Mouse (Mus musculus): ENCODE measurements around the gene Cphx1.
"Not testable (repeated sequence)": the region's sequence is repeated elsewhere in the genome, so short reads cannot be mapped to it uniquely, and the experiment has no call there.

The Cphx1 gene

DNA sequence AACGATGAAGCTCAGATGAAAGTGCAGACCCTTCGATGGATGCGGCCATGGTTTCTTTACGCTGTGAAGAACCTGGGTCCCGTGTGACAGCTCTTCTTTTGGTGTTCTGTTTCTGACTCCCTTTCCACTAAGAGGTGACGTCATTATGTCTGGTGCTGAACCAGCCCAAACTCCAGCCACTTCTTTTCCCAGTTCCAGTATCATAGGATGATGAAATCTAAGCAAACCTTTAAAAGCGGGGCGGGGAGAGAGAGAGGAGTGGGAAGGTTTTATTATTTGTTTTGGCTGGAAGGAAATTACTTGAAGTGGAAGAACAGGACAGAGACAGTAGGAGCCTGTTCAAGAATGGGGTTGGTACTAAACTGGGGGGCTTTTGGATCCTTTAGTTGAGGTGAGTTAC is at the start of gene Cphx1:
Cphx1 (plus strand) TSS at position 301 of the 400 bp plus-strand sequence.
- DNase-seq (ENCODE audit: low spot score), result not testable (repeated sequence)

DNA sequence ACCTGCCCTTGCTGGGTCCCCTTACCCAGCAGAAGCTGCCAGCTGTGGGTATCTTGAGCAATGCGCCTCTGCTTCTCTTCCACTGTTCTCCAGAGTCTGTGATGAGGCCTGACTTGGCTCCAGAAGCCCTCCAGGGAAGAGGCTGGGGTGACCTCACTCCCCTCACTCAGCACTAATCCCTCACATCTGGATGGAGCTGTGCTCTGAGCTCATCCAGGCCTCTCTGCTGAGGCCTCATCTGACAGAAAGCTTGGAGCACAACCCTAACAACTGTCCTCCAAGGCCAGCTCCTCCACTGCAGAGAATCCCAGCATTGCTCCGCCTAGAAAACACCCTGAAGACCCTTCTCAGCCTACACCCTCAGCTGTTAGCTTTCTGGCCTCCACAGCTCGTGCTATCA is 43.5 kb upstream of the Cphx1 start:
- not testable (repeated sequence) for DNase-seq (ENCODE audit: low spot score)

DNA sequence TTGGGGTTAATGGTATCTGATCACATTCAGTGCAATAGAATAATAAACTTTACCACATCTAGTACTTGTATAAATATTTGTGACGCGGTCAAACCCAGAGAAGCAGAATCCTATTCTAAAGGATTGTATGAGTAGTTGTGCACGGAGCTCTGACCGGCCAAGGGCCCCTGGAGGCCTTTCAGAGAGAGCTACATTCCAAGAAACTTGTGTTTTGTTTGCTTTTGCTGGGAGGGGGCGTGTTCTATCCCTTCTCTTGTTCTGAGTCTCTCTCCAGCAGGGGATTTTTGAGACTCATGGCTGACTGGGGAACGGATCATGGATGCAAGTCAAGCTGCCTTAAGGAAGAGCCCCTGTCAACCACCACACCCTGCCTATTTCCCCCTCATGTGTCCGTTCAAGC is 42.4 kb upstream of the Cphx1 start:
- not testable (repeated sequence) for DNase-seq (ENCODE audit: low spot score)

DNA sequence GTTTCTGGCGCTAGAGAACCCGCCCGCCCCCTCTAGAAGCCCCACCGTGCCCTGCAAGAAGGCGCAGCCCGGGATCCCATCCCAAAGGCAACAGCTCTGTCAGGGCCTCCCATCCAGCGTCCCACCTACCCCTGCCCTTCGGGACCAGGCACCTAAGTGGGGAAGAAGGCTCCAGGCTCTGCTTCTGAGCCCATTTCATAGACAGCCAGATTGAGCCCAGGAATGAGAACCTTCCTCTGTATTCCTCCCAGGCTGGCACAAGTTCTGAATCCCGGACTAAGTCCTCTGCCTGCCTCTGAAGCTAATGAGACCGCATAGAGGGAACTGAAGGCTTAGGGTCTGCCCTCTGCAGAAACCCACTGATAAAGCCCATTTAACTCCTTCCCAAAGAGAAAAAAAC is 35.1 kb upstream of the Cphx1 start, which contains the start of gene Plac9a:
Plac9a (minus strand) TSS at position 101 of the 400 bp plus-strand sequence.
- not testable (repeated sequence) for DNase-seq (ENCODE audit: low spot score)

DNA sequence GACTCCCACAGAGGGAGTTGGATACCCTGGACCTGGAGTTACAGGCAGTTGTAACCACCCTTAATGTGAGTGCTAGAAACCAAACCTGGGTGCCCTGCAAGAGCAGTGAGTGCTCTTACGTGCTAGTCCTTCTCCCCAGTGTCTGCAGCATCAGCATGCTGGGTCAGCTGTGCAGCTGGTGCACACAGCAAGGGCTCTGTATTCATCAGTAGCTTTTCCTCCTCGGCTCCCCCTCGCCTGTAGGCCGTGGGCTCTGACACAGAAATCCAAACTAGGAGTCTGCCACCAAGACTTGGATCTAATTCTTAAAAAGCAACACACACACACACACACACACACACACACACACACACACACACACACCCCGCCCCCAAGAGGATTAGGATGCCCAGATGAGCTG is 32.9 kb upstream of the Cphx1 start:
- DNase-seq (ENCODE audit: low spot score), result not testable (repeated sequence)

DNA sequence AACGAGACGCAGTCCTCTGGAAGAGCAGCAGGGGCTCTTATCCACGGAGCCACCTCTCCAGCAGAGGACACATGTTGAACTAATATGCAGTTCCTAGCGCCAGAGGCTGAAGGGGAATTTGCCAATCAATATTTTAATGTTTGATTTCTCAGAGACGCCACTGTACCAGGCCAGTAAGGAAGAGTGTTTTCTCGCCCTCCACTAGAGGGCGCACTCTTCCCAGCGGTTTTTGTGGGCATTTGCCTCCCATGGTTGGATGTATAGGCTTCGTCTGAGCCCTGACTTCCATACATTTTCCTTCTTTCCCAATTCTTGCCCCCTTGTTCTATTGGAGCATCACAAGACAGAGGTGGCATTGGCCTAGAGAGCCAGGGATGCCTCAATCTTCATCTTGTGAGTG is 30.8 kb upstream of the Cphx1 start:
- not testable (repeated sequence) for DNase-seq (ENCODE audit: low spot score)

DNA sequence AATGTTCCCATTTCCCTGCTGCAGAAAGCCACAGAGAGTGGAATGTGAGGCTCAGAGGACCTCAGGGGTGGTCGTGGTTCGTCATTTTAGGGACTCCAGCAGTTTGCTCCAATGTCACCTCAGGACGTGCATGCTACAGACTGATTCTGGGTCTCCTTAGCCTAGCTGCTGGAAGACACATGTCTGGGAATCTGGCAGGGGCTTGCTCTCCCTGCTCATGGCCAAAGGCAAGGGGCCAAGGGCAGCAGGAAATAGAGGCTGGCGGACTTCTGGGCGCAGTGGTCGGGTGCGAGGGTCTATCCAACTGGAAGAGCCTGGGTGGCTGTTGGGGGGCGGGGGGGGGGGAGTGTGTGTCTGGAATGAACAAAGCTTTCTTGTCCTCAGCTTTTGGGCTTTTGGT is 29.1 kb upstream of the Cphx1 start:
- DNase-seq (ENCODE audit: low spot score), result not testable (repeated sequence)

DNA sequence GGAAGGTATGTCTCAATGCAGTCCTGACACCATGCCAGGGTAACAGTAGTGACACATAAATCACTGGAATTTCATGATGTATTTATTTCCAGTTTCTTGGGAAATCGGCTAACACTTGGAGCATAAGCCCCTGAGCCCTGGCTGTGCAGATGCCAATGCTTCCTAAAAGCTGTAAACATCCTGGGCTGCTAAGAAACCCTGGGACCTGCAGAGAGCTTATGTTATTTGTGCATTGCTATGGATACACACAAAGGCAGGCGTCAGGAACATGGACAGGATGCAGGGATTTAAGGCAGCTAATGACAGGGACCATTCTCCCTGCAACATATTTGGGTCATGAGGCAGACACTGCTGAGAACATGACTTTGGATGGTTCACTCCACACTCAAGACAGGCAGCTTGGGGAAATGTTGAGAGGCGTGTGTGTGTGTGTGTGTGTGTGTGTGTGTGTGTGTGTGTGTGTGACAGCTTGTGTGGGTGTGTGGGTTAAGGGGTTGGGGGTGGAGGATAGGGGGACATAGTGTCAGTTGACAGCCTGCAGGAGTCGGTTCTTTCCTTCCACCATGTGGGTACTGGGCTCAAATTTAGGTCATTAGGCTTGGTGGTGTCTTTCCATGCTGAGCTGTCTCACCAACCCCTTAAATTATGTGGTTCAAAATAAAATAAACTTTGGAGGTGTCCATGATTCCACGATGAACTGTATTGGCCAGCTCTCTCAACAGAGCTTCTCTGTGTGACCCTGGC is 19.5 kb upstream of the Cphx1 start:
- not testable (repeated sequence) for DNase-seq (ENCODE audit: low spot score)

DNA sequence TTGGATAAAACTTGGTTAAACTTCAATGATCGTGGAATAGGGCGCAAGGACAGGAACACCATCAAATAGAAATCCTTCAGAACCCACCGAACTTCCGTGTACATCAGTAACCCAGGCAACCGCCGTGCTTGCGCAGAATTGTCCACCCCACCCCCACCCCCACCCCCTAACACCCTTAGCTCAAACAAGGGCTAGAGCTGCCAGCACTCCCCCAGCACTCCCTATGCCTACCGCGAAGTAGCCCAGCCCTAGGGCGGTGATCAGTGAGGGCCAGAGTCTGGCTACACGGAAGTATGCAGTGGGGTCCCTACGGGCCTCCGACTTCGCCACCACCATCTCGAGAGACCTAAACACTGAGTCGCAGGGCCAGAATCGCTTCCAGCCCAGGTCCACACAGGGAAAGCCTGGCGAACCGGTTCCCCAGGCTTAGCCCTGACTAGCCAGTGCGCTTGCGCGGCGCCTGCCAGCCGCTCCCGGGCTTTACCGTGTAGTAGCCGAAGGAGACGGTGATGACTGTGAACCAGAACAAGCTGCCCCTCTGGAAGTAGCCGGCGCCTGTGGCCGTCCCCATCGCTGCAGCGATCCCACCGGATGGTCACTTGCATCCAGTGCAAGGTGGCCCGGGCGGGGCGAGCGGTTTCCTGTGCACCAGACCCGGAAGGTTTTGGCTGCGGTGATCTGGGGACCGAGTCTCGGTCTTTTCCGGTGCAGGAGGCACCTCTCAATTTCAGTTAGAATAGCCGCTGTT is 11.1 kb upstream of the Cphx1 start:
- not testable (repeated sequence) for DNase-seq (ENCODE audit: low spot score)

DNA sequence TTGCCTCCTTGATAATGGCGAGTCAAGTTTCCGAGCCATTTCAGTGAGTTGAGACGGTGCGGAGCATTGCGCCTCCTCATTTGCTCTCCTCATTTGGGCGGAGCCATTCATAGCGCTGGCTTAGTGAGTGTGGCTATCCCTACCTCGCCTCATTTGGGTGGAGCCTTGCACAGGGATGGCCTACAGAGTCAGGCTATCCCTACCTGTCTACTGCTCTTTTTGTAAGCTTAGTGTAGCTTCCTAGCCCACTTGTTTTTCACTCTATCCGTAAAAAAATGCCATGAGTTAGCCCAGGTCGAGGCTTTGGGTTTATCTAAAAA is 10.6 kb upstream of the Cphx1 start, which contains the start of gene Tmem254a:
Tmem254a (minus strand) TSS at position 111 of the 320 bp plus-strand sequence.
- DNase-seq (ENCODE audit: low spot score), result not testable (repeated sequence)

DNA sequence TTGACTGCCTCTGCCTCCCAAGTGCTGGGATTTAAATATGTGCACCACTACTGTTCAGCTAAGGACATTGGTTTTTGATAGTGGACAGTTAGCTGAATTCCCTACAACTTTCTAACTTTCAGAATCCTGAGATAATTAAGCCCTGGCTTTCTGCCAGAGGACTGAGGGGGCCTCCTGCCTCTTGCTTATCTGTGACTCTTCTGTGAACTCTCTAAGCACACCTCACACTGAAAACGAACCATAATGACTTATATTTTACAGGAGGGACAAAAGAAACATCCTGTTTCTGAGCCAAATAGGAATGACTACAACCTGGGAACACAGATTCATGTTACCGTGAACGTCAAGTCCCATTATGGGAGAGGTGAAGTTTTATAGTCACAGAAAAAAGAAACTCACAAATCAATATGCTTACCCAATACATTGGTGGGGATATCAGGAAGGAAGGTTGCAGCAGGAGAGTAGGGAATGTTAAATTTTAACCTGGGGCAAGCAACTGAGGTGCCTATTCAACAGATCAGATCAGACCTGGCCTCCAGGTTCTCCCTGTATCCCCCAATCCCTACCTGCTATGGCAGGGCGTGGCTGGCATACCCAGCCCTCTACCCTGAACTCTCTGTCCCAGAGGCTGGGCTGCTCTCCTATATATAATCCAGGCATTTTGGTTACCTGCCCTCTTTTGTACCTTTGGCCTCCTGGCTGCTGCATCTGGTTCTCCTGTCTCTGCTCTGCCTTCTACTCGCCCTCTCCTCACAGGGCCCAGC is 1.1 kb upstream of the Cphx1 start:
- DNase-seq (ENCODE audit: low spot score), result not testable (repeated sequence)

DNA sequence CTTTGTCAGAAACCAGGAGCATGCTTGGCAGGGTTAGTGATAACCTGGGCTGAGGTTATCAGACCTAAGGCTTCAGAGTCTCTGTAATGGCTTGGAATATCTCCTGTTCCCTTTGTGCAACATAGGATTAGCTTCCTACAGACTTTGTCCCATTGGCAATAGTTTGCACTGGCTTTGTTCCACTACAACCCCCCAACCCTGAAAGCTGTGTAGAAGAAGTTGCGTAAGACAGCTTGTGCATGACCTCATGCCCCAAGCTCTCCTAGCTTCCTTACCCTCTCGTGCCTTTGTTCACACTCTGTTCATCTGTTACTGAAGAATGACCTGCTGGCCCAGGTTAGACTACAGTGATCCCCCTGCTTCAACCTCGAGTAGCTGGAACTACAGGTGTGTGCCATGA is 19.8 kb downstream of the Cphx1 start:
- not testable (repeated sequence) for DNase-seq (ENCODE audit: low spot score)

DNA sequence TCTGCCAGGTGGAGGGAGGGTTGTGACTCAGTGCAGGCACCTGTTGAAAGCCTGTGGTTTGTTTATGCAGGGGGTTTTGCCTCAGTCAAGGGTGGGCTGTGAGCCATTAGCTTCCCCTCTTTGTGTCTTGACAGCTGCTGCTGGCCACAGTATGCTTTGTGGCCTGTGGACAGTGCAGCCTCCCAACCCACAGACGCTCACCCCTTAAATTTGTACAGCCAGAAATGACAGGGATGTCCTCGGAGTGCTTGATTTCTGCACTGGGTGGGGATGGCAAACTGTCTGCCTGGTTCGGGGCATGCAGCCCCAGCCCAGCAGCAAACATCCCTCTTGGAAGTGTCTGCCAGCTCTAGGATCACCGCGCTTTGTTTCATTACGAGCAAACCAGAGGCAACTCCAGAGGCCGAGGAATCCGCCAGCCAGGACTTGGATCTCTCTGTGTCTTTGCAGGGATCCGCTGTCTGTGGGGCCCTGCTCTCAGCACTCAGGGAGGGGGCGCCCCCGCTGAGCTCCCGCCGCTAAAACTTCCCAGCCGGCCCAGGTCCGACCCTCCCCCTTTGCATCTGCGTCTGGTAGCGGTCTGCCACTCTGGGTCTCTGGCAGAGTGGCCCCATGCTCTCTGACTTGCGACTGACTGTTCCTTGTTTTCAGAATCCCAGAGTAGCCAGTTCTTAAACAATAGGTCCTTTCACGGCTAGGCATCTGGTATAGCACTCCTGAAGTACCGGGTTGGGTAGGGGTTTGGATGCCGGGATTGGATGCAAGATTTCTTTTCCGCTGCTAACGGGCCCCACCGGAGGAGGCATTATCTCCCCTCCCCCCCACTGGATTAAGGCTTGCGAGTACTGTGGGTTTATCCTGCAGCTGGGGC is 40.5 kb downstream of the Cphx1 start, which contains the start of gene Duxbl1:
Duxbl1 (plus strand) TSS at position 207 of the 871 bp plus-strand sequence.
- DNase-seq (ENCODE audit: low spot score), result not testable (repeated sequence)

DNA sequence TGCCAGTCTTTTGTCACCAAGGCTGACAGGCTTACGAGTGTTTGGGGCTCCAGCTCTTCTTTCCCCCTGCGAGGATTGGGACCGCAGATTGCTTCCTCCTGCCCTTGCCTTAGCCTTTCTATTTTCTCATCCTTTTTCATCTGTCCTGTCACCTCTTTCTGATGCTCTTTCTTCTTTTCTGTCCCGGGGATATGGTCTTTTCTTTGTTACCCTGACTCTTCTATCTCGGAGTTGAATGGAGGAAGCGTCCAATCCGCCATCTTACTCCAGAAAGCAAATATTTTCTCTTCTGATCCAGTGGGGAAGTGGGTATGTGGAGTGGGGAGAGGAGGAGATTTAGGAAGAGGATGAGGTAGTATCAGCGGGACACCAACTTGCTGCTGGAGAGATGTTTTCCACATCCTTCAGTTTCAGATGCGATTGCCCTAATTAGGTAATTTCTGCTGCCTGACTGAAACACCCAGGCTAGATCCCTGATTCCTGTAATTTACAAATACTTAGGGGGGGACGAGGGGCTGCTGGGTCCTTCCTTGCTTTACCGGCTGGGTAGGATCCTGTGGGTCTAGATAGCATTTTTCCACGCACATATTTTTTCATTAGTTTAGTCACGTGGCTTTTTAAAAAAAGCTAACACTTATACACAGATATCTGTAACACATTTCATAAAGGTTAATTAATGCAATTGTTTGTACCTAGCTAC is 41.3 kb downstream of the Cphx1 start:
- DNase-seq (ENCODE audit: low spot score), result not testable (repeated sequence)

DNA sequence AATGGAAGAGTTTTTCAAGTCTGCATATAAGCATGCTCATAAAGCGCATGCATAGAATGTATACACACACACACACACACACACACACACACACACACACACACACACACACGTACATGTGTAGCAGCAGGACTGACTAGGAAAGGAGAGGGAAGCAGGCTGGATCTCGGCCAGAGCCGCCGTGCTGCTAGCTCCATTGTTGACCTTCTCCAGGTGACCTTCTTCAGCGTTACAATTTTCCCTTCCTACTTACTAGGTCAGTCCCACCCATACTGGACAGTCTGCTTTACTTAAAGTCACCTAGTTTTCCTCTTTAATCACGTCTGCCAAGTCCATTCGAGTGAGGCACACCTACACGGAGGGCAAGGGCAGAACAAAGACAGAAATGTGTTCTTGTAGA is 43.8 kb downstream of the Cphx1 start:
- DNase-seq (ENCODE audit: low spot score), result not testable (repeated sequence)
